Mouse (Mus musculus) lung, postnatal 10 days (tissue): ENCODE measurements at regions not wholly inside any gene's neighbourhood (a gene's known extent, or its start where the extent isn't known, plus 50 kb on each side); places are given as distances from the start of the nearest gene placed in this dataset.

ENCODE experiments used
- DNase-seq: peaks from one replicate; pipeline ENCODE4 v3.0.0; 2021

DNA sequence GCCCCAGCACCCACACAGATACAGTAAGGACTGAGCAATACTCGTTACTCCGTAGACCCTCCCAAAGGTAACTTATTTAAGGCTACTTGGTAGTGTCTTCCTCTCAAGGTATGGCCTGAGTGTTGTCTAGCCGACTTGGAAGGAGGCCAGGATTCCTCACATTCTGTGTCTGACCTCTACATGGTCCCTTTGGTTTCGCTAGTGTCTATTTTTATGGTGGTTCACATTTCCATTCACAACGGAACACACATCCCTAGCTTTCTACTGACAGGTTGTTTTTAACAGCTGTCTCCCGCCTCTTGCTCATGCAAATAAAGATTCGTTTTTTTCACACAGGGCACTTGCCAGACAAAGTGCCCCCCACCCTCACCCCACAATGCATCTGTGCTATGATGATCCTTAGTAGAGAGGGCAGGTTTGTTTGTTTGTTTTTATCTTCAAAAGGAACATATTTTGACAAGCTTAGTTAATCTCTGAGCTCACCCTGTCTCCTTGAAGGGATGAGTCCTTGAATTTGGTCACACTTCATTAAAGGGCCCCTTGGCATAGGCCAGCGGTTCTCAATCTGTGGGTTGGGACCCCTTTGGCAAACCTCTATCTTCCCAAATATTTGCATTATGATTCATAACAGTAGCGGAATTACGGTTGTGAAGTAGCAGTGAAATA lies 52.7 kb downstream of the Phlda1 start:
- peak; percentile 44 for DNase-seq

DNA sequence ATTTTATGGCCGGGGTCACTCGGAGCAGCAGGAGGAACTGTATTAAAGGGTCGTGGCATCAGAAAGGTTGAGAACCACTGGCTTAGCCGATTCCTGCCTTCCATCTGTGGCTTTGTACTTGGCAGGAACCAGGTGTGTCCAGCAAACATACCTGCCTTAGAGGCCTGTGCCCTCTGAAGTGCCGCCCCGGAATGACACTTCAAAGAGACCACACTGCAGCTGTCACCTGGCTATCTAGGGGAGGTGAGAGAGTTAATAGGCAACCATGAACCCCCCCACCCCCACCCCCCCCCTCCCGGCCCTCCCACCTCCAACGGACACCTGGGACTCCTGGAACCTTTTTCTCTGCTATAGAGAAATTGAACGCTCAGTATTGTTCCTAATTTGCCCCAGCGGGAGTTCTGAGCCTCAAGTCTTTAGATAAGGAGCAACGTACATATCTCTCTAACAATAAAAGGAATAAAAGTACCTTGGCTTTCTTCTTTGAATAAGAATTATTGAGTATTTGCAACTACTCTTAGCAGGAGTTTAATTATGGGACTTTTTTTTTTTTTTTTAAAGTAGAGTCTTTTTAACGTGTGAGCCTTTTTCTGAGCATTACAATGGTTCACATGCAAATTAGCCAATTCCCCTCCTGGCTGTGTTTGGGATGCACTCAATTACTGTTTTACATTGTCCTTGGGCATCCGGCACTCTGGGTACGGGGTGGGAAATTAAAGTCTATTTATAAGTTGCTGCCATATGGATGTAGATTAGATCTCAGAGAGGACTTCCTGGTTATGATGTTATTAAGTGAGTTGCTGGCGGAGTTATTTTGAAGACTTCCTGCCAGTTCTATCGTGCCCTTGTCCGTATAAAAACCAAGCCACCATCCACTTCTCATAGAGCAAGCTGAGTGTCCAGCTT lies 53.5 kb downstream of the Phlda1 start:
- peak; percentile 9 for DNase-seq

DNA sequence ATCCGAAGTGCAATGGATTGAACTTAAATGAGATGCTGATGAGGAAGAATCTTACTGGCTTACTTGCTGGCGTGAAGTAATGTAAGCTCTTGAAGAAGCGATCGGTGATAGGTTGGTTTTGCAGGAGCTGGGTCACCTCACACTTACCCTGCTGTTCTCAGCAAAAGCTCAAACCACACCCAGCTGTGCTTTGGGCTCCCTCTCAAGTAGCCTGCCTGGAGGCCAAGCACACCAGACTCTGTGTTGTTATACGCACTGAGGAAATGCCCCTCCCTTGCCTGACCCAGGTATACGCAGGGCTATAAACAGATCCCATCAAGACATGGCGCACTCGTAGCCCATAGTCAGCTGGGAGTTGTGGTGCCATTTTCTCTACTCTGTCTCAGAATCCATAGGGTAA lies 56.5 kb downstream of the Phlda1 start:
- DNase-seq = no peak

DNA sequence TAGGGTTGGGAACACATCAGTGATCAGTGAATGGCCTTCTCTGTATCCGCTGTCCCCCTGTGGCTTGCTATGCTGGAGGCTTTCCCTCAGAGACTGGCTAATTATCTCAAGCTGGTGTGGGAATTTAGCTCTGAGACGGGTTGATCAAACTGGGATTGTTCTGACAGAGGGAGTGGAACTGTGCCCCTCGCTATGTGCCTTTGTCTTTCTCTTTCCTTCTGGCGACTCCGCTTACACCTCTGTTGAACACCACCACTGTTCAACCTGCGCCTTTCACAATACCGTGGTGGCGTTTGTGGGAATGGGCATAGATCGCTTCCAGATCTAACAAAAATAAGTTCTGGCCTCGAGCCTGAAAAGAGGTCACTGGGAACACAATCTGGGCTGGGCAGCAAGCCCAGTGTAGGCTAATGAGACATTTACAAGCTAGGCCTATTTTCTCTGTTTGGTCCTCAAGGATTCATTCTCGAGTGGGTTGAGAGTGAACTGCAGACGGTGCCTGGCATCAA lies 60.8 kb downstream of the Phlda1 start:
- DNase-seq = peak; percentile 61

DNA sequence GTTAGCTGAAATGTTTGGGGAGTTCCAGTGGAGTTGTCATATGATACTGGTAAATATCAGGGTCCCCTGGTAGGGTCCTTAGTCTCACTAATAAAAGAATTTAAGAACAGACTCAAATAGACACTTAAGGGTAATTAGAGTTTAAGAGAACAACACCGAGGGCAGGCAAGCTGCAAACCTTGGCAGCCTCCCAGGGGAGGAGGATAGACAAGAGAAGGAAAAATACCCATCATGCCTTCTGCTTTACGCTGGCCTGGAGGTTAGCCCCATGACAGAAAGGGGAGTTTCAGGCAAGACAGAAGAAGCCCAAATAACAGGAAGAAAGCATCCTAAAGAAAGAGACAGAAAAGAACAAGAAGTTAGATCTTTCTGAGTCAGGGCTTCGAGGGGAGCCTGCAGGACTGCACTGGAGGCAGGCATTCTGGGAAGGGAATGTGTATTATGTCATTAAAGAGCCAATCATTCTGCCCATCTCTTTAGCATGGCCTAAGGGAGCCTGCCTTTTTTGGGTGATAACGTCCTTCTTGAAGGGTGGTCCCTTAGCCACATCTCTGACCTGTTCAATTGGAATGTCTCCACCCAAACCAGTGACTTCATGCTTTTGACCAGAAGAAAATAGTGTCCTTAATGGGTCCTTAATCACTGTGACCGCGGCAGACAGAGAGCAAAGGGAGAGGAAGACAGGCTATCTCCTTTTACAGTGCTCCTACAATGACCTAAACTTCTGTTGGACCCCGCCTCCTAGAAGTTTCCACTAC lies 64.6 kb downstream of the Phlda1 start:
- DNase-seq = no peak

DNA sequence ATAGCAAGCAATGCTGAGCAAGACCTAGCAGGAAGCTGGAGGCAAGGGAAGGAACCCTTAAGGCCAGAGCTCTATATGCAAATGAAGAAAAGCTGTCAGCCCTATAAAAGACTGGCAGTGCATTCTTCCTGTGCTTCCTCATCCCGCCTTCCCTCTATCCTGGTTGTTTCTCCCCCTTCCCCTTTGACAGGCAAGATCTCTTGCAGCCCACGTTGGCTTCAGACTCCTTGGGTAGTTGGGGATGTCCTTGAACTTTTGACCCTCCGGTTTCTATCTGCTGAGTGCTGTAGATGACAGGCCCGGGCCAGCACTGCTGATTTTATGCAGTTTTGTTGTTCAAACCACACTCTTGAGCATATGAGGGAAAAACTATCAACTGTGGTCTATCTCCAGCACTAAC lies 68.1 kb downstream of the Phlda1 start:
- no peak for DNase-seq

DNA sequence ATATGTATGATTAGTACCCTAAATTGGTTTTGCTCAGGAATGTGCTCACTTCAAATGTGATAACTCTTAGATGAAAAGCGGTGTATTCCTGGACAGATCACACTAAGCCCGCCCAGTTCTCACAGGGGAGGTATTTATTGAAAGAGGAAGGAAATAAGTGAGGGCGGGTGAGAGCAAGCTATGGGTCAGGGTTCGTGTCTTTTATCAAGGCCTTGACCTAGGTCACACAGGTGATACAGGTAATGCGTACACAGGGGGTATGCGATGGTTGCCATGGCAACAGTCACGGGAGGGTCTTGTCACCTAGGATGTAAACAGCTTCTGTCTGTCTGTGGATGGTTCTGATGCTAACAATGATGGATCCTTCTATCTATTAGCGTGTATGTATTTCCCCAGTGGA lies 68.7 kb downstream of the Phlda1 start:
- no peak for DNase-seq

DNA sequence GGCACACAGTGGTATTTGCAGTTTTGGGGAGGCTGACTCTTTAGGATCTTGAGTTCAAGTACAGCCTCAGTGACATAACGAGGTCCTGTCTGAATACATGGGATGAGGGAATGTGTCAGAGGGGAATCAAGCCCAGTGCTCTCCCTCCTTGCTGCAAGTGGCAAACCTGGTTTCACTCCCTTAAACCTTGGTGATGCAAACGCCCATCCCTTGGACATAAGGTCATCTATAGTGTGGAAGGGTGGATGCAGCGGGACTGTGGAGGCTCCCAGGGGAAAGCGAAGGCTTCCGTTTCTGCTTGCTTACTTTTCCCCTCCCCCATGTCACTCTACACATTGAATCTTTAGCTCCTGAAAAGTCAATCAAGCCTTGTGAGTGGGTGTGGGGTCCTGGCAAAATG lies 69.2 kb downstream of the Phlda1 start:
- DNase-seq = no peak

DNA sequence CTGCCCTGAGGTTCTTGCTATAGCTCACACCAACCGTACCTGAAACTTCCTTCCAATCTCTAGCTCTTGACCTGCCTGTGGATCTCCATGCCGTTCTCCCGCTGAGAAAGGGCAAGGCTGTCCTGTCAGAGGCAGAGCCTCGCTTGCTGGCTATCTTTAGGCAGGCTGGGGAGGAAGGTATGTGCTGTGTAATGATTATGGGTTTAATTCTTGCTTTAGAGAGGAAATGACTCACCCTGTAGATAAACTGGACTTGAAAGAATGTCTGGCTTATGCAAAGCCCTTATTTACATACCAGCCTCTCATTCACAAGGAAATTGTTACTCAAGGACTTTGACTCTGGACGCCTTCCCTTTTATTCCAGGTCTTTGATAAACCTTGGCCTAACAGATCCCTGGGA lies 69.8 kb downstream of the Phlda1 start:
- peak; percentile 47 for DNase-seq

DNA sequence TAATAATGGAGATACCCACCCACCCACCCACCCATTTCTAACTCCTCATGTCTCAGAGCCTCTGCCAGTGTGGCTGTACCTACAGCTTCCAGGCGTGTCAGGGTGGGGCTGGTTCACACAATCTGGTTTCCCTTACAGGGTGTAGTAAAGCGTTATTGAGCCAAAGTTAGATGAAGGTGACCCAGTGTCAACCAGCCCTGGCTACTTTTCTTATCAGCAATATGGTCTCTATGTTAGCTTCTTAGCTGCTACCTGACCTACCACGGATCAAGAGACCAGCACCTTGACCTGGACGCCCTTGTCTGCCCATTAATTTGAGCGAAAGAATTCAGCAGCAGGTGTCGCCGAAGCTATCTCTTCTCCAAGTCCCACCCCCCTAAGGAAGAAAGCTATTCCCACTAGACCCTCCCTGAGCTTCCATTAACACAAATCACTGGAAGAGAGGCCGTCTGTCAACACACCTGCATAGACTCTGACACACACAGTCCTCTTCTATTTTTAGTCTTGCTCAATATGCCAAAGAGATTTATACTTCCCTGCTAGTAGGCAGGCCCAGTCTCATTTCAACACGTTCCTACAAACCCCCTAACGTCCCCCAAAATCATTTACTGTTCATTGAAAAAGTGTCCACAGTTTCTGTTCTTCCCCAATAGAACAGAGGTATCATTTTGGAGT lies 70.4 kb downstream of the Phlda1 start:
- DNase-seq = no peak

DNA sequence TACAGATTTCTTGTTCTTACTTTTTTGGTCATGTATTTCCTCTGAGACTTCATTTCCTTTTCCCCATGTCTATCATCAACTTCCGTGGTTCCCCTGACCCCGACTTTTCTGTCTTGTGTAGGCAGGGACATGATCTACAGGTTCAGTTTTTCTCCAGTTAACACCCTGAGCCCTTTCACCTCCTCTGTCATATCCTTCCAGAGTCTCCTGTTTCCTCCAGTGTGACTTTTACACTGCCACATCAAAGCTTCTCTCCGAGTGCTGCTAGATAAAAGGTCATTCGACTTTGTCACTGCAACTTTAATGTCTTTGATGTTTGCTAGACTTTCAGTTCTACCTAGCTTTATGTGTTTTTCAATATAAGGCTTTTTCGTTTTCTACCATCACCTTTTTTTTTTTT lies 72.5 kb downstream of the Phlda1 start:
- DNase-seq = no peak

DNA sequence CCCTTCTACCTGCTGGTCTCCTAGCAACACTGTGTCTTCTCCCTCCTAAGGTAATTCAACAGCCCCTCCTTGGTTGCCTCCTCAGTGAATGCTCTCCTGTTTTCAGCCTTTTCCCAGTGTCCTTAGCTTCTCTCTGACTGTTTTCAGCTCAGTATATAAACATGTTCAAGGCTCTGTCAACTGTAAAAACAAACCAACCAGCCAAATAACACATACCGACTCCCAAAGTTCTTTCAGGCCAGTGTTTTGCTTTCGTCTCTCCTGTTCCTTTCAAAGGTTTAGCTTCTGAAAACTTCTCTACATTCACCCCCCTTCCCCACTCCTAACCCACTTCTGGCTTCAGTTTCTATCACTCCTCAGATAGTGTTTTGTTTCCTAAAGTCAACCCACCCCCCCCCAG lies 73.4 kb downstream of the Phlda1 start:
- DNase-seq = no peak

DNA sequence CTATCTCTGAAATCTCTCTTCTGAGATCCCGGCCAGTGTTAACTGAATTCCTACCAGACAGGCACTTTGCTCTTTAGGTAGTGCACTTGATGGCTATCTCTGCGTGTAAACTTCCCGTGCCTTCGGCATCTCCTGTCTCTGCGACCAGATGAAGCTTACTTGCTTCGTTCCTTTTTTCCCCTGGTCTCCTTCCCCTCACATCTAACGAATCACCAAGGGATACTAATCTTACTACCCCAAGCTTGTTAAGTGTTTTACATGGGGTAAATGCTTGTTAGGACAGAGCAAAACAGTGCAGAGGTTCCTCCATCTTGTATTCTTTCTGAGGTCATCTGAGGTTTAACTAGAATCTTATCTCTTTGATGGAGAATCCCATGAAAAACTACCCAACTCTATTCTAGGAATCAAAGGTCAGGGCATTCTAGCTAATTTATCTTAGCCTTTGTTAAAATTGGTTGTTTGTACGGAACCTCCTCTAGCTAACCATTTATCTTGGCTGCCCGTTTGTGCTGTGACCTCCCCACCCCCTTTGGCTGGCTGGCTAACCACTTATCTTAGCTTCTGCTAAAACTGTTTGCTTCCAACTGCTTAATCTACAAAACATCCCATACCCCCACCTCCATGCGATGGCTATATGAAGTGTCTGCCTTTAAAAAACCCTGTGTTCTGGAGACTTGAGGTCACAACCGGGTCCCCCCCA lies 74.5 kb downstream of the Phlda1 start:
- no peak for DNase-seq

DNA sequence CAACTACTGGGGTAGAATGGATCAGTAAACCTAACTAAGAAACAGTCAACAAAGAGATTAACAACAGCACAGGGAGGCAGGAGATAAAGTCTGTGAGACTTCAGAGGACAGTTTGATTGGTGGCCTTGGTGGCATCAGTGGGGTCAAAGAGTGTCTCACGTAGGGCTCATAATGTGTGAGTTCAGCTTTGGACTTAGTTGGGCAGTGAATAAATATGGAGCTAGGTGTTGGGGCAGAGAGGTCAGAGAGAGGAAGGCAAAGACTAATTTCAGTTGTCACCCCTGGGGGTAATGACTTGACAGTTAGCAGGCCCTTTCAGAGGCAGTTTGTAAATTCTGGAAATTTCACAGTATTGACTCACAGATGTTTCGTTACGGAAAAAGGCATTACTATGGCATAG lies 75.8 kb downstream of the Phlda1 start:
- DNase-seq = no peak

DNA sequence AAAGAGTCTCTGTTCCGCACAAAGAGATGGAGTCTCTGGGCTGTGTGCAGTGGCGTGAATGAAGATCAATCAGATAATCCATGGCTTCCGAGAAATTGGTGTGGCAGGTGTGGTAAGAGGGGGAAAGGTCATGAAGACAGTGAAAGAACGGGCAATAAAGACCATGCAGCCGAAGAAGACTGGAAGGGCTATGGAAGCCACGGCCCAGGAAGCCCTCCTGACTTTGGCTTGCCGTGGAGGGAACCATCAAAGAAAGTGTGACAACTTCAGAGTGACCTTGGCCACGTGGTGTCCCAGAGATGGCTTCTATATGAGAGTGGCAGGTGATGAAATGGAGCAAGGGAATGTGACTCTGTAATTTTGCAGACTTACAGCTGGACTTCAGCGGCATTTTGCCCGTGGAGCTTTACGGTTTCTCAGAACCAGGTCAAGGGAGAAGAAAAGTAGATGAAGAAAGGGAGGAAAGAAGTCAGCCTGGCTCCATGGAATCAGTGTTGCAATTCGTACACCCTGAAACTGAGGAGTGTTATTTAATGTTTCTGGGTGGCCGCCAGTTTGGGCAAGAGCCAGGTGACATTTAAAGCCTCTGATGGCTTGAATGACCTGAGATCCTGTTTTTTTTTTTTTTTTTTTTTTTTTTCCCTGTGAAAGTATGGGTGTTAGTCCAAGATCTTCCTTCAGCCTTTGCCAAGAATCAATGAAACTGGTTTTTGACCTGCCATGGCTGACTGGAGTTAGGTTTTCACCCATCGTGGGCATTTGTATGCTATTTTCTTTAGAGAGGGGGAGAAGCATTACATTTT lies 76.4 kb downstream of the Phlda1 start:
- peak; percentile 45 for DNase-seq

DNA sequence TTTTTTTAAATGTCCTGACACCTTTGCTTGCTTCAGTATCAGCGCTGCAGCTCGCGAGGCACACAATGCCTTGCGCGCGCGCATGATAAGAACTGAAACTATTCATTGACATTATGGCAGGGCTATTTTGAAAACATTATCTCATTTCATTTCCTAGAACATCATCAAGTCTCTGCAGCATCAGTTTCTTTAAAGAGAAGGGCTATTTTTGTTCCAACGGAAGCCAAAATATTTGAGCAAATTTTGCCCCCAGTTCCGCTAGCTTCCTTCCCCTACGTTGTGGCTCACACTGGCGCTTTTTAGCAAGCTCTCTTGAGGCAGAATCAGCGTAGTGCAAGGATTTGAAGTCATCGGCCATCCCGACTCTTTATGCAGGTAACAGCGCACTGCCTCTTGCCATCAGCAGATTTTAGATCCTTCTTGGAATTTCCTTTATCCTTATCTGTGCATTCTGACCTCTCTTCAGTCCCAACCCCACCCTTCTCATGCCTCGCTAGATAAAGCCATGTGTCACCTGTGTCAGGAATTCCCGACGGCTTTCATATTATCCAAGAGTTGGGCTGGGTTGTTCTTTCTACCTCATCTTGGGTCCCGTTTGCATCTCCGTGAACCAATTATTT lies 77.1 kb downstream of the Phlda1 start:
- DNase-seq = peak; percentile 34

DNA sequence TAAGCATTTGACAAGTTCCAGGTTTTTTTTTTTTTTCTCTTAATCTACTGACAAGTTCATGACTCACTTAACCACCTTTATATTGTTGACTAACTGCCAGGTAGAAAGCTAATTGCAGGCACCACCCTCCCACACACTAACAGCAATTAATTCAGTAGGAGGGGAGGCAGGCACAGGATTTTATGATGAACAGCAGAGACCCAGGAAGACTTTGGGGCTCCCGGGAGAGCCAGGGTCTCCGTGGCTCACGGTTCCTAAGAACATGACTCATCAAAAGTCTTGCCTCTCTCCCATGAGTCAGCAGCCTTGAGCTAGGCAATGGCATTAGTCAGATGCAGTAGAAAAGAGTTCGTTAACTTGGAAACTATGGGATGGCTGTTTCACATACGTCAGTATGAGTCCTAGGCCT lies 77.7 kb downstream of the Phlda1 start:
- DNase-seq = no peak

DNA sequence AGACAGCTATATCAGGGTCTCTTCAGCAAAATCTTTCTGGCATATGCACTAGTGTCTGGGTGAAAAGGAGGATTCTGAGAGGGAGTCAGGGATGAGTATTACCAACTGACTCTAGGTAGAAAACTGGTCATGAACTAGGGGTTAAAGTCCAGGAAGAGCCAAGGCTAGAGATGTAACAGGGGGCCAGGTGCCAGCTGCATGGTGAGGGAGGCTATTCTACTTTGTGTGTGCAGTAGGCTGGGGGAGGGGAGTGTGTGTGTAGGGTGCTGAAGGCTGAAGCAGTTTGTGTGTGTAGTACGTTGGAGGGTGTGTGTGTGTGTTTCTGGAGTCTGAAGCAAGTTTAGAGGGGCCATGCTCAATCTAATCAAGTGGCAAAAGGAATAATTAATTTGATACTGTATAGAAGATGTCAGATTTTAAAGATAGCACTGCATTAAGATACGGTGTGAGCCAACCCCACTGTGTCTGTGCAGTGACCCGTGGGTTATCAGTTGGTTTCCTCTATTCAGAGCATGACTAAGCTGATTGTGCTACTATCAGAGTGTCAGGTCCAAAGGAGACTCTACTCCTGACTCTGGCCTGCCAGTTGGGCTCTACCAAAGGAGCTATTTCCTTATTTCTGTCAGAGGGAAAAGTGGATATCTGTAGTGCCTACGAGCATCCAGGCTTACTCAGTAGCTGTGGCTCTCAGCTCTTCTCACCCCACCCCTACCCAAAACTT lies 82.0 kb downstream of the Phlda1 start:
- no peak for DNase-seq

DNA sequence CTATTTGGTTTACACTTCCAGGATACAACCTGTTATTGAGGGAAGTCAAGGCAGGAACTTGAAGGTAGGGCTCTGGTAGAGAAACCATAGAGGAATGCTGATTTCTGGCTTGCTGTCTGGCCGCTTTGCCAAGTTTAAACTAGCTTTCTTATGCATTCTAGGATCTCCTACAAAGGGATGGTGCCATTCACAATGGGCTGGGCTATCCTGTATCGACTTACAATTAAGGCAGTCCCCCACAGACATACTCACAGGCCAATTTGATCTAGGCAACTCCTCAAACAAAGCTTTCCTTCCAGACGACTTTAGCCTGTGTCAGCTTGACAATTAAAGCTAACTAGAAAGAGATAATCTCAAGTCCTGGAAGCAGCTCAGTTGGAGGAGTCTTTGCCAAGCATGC lies 83.1 kb downstream of the Phlda1 start:
- DNase-seq = no peak
